ENCODE assay signal across 27 mouse cellular contexts in the genomic region with DNA sequence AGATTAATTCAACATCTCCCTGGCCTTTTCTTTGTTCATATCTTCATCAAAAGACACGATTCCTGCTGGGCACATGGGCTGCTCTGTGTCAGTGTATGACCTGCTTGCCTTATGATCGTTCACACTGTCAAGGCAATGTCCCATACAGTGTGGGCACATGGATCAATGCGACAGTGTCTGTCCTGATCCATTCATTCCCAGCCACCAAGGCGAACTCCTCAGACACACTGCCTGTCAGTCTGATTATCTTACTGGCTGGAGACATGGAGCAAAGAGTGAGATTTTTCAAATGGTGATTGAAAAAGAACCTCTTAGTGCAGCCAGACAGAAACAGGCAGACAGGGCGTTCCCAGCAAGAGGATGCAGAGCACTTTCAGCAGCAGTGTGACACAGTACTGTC.
A peak's percentile ranks its signal among the peaks of the same experiment; 100 is the strongest.
DNase-seq lines count a peak whose midpoint lies in the region; ATAC-seq and TF ChIP-seq lines count a peak whose summit lies in the region.
"Had no signal": no experiment of that assay in that cellular context is flagged by ENCODE, and none has a peak within 500 bp of the region (broad histone marks: within the 10 kb centered on the region; RNA-seq: fewer than 3 reads in every experiment).

No protein-coding gene starts in this region.

- DNase-seq in midbrain, embryonic 11.5 days (ENCODE audit: low spot score, missing footprints) = no peak
- DNase-seq in testis, postnatal 14 days (ENCODE audit: low spot score) = no peak
- DNase-seq in thymus, adult 2 months = no peak
- no peak for DNase-seq in heart, adult 11 months
- DNase-seq: adrenal gland, postnatal 14 days; cerebellum, adult 11 months; cerebellum, adult 9-10 months; cerebellum, postnatal 36 days; gastrocnemius, postnatal 36 days; heart, postnatal 14 days; kidney, adult 2 months; kidney, postnatal 36 days; liver, postnatal 0 days; lung, postnatal 36 days had no signal

- no peak overlapping the region for H3K4me3 ChIP-seq in forebrain, embryonic 12.5 days (replicated peaks)
- H3K4me3 ChIP-seq in forebrain, embryonic 16.5 days (replicated peaks; ENCODE audit: low read length) = no peak overlapping the region
- H3K4me3 ChIP-seq in embryonic facial prominence, embryonic 12.5 days = no peak overlapping the region
- no peak overlapping the region for H3K4me3 ChIP-seq in midbrain, embryonic 11.5 days (ENCODE audit: low read depth, low read length)
- no peak overlapping the region for H3K4me3 ChIP-seq in midbrain, embryonic 16.5 days (ENCODE audit: low read depth, low read length)
- no peak overlapping the region for H3K4me3 ChIP-seq in thymus, adult 2 months (ENCODE audit: control insufficient read depth, insufficient read depth, low read length)
- H3K4me3 ChIP-seq: embryonic facial prominence, embryonic 15.5 days; forebrain, embryonic 13.5 days; hindbrain, embryonic 15.5 days; intestine, embryonic 15.5 days; layer of hippocampus, adult 2 months; left cerebral cortex, adult 2 months; liver, embryonic 12.5 days had no signal

- no peak overlapping the region for H3K9ac ChIP-seq in forebrain, embryonic 12.5 days
- no peak overlapping the region for H3K9ac ChIP-seq in forebrain, embryonic 16.5 days (replicated peaks; ENCODE audit: low read depth, low read length)
- no peak overlapping the region for H3K9ac ChIP-seq in embryonic facial prominence, embryonic 12.5 days
- H3K9ac ChIP-seq in midbrain, embryonic 11.5 days (ENCODE audit: low read length) = no peak overlapping the region
- H3K9ac ChIP-seq in midbrain, embryonic 16.5 days (ENCODE audit: low read depth, low read length) = no peak overlapping the region
- H3K9ac ChIP-seq: embryonic facial prominence, embryonic 15.5 days; forebrain, embryonic 13.5 days; hindbrain, embryonic 15.5 days; intestine, embryonic 15.5 days; liver, embryonic 12.5 days; liver, postnatal 0 days had no signal

- TF ChIP-seq POLR2A in thymus, adult 2 months (IDR thresholded peaks at IDR 0.05; ENCODE audit: control insufficient read depth, extremely low read depth, insufficient read depth, low read length, poor library complexity) = no peak

- H3K9me3 ChIP-seq in forebrain, embryonic 12.5 days = no peaks in the 10 kb centered on the region
- no peaks in the 10 kb centered on the region for H3K9me3 ChIP-seq in forebrain, embryonic 16.5 days (ENCODE audit: control insufficient read depth, low read length)
- H3K9me3 ChIP-seq in embryonic facial prominence, embryonic 12.5 days = no peaks in the 10 kb centered on the region
- no peaks in the 10 kb centered on the region for H3K9me3 ChIP-seq in midbrain, embryonic 11.5 days (ENCODE audit: control insufficient read depth, low read length)
- H3K9me3 ChIP-seq in midbrain, embryonic 16.5 days (replicated peaks; ENCODE audit: control insufficient read depth, low read length, poor library complexity, severe bottlenecking) = no peaks in the 10 kb centered on the region
- H3K9me3 ChIP-seq: embryonic facial prominence, embryonic 15.5 days; forebrain, embryonic 13.5 days; hindbrain, embryonic 15.5 days; intestine, embryonic 15.5 days; liver, embryonic 12.5 days had no signal

- H3K36me3 ChIP-seq in forebrain, embryonic 12.5 days (replicated peaks) = no peaks in the 10 kb centered on the region
- no peaks in the 10 kb centered on the region for H3K36me3 ChIP-seq in forebrain, embryonic 16.5 days (ENCODE audit: control insufficient read depth, insufficient read depth)
- no peaks in the 10 kb centered on the region for H3K36me3 ChIP-seq in embryonic facial prominence, embryonic 12.5 days
- H3K36me3 ChIP-seq in midbrain, embryonic 11.5 days (ENCODE audit: control insufficient read depth, insufficient read depth, low read length) = no peaks in the 10 kb centered on the region
- H3K36me3 ChIP-seq in midbrain, embryonic 16.5 days (ENCODE audit: control insufficient read depth, insufficient read depth, low read length) = no peaks in the 10 kb centered on the region
- no peaks in the 10 kb centered on the region for H3K36me3 ChIP-seq in thymus, adult 2 months (ENCODE audit: control insufficient read depth, insufficient read depth, low read length)
- H3K36me3 ChIP-seq: embryonic facial prominence, embryonic 15.5 days; G1E; hindbrain, embryonic 15.5 days; intestine, embryonic 15.5 days; liver, embryonic 12.5 days had no signal

- ATAC-seq in forebrain, embryonic 12.5 days (ENCODE audit: low FRiP score) = peak; percentile 46; the same call in 1 of the 2 replicates
- ATAC-seq in forebrain, embryonic 16.5 days = no peak
- 0 out of 2 replicates have a peak, but pooled peaks have one; percentile 60 for ATAC-seq in embryonic facial prominence, embryonic 12.5 days (ENCODE audit: insufficient number of reproducible peaks, insufficient read depth, low FRiP score, low TSS enrichment)
- ATAC-seq in midbrain, embryonic 11.5 days (ENCODE audit: low FRiP score) = peak; percentile 84
- ATAC-seq in midbrain, embryonic 16.5 days = peak; percentile 48; the same call in 1 of the 2 replicates
- ATAC-seq: forebrain, embryonic 13.5 days; intestine, embryonic 15.5 days; liver, embryonic 12.5 days; liver, postnatal 0 days; Patski had no signal

- peaks cover 11% of the 10 kb centered on the region; the same call in 1 of the 2 replicates for H3K4me1 ChIP-seq in forebrain, embryonic 12.5 days
- H3K4me1 ChIP-seq in forebrain, embryonic 16.5 days (replicated peaks; ENCODE audit: control insufficient read depth, insufficient read depth, low read length) = no peaks in the 10 kb centered on the region
- no peaks in the 10 kb centered on the region for H3K4me1 ChIP-seq in embryonic facial prominence, embryonic 12.5 days
- peaks cover 4% of the 10 kb centered on the region for H3K4me1 ChIP-seq in midbrain, embryonic 11.5 days (ENCODE audit: control insufficient read depth, insufficient read depth, low read length)
- H3K4me1 ChIP-seq in midbrain, embryonic 16.5 days (ENCODE audit: control insufficient read depth, insufficient read depth, low read length) = no peaks in the 10 kb centered on the region
- H3K4me1 ChIP-seq in thymus, adult 2 months (replicated peaks; ENCODE audit: control insufficient read depth, insufficient read depth, low read length) = no peaks in the 10 kb centered on the region
- H3K4me1 ChIP-seq: embryonic facial prominence, embryonic 15.5 days; forebrain, embryonic 13.5 days; hindbrain, embryonic 15.5 days; intestine, embryonic 15.5 days; liver, embryonic 12.5 days had no signal

- no peak for TF ChIP-seq CTCF in thymus, adult 2 months (IDR thresholded peaks at IDR 0.05; ENCODE audit: borderline replicate concordance, control insufficient read depth, extremely low read depth, insufficient read depth, low read length, poor library complexity)

- H3K27ac ChIP-seq in forebrain, embryonic 12.5 days = no peak overlapping the region
- no peak overlapping the region for H3K27ac ChIP-seq in forebrain, embryonic 16.5 days (ENCODE audit: low read length)
- H3K27ac ChIP-seq in embryonic facial prominence, embryonic 12.5 days = no peak overlapping the region
- no peak overlapping the region for H3K27ac ChIP-seq in midbrain, embryonic 11.5 days (ENCODE audit: low read depth, low read length)
- H3K27ac ChIP-seq in midbrain, embryonic 16.5 days (ENCODE audit: low read length) = no peak overlapping the region
- H3K27ac ChIP-seq in thymus, adult 2 months (ENCODE audit: control insufficient read depth, insufficient read depth, low read length) = no peak overlapping the region
- H3K27ac ChIP-seq: embryonic facial prominence, embryonic 15.5 days; forebrain, embryonic 13.5 days; hindbrain, embryonic 15.5 days; intestine, embryonic 15.5 days; layer of hippocampus, adult 2 months; left cerebral cortex, adult 2 months; liver, embryonic 12.5 days had no signal

- H3K4me2 ChIP-seq in forebrain, embryonic 12.5 days = no peak overlapping the region
- H3K4me2 ChIP-seq in forebrain, embryonic 16.5 days (ENCODE audit: low read length) = no peak overlapping the region
- no peak overlapping the region for H3K4me2 ChIP-seq in embryonic facial prominence, embryonic 12.5 days (replicated peaks)
- H3K4me2 ChIP-seq in midbrain, embryonic 11.5 days = no peak overlapping the region
- H3K4me2 ChIP-seq in midbrain, embryonic 16.5 days (ENCODE audit: low read length) = no peak overlapping the region
- H3K4me2 ChIP-seq: embryonic facial prominence, embryonic 15.5 days; forebrain, embryonic 13.5 days; hindbrain, embryonic 15.5 days; intestine, embryonic 15.5 days; liver, embryonic 12.5 days had no signal

- no peaks in the 10 kb centered on the region for H3K27me3 ChIP-seq in forebrain, embryonic 12.5 days
- no peaks in the 10 kb centered on the region for H3K27me3 ChIP-seq in forebrain, embryonic 16.5 days (replicated peaks; ENCODE audit: control insufficient read depth, insufficient read depth, low read length)
- H3K27me3 ChIP-seq in embryonic facial prominence, embryonic 12.5 days = no peaks in the 10 kb centered on the region
- no peaks in the 10 kb centered on the region for H3K27me3 ChIP-seq in midbrain, embryonic 11.5 days (ENCODE audit: control insufficient read depth, insufficient read depth, low read length)
- H3K27me3 ChIP-seq in midbrain, embryonic 16.5 days (ENCODE audit: control insufficient read depth, insufficient read depth, low read depth, low read length) = no peaks in the 10 kb centered on the region
- no peaks in the 10 kb centered on the region for H3K27me3 ChIP-seq in thymus, adult 2 months (ENCODE audit: control insufficient read depth, insufficient read depth, low read length)
- H3K27me3 ChIP-seq: embryonic facial prominence, embryonic 15.5 days; forebrain, embryonic 13.5 days; hindbrain, embryonic 15.5 days; intestine, embryonic 15.5 days; liver, embryonic 12.5 days; Patski had no signal

- WGBS in forebrain, embryonic 12.5 days = 74% methylated on average over 5 of the region's 5 CpGs
- 67% methylated on average over 5 of the region's 5 CpGs for WGBS in forebrain, embryonic 16.5 days
- WGBS in embryonic facial prominence, embryonic 12.5 days = 73% methylated on average over 5 of the region's 5 CpGs
- 54% methylated on average over 5 of the region's 5 CpGs for WGBS in midbrain, embryonic 11.5 days
- 41% methylated on average over 5 of the region's 5 CpGs for WGBS in midbrain, embryonic 16.5 days
- 91% methylated on average over 5 of the region's 5 CpGs for WGBS in thymus, adult 2 months
